Mouse (Mus musculus): Measurements from ENCODE around the gene Gm21828. TPM values are rescaled to one million over a fixed set of nuclear protein-coding genes. Genes with fewer than 3 reads are reported as not detected.
"Not testable (repeated sequence)": the region's sequence is repeated elsewhere in the genome, so short reads cannot be mapped to it uniquely, and the experiment has no call there.

Gm21828 gene
- polyA plus RNA-seq (2014; fragmentation: Nextera tagmentation; extraction: Ambion mirVana): not detected in 2 replicates

- not testable (repeated sequence) for DNase-seq (ENCODE audit: low spot score); H3K9ac ChIP-seq (ENCODE audit: low read length); H3K36me3 ChIP-seq (ENCODE audit: control insufficient read depth, insufficient read depth, low read length); H3K9me3 ChIP-seq (ENCODE audit: control insufficient read depth, low read length); H3K4me1 ChIP-seq (replicated peaks; ENCODE audit: control insufficient read depth, insufficient read depth, low read length); H3K4me2 ChIP-seq (ENCODE audit: low read depth, low read length, severe bottlenecking); H3K4me3 ChIP-seq (ENCODE audit: low read depth, low read length); H3K27me3 ChIP-seq (ENCODE audit: control insufficient read depth, insufficient read depth, low read length); ATAC-seq (replicated peaks; ENCODE audit: low FRiP score); H3K27ac ChIP-seq (ENCODE audit: low read depth, low read length)
- no CpG with 5 or more reads among the region's 3 CpGs for WGBS
Measured at GRCm38 (mm10) chrY:13223828-13224227, at the start of gene Gm21828. Gene Gm21828 (minus strand): TSS chrY:13223928.

GRCm38 (mm10) chrY:13252091-13252490 is 28.4 kb upstream of the Gm21828 start, which contains the start of the genes Gm21440 and Gm21454:
Gene Gm21440 (plus strand): TSS chrY:13252391.
Gene Gm21454 (plus strand): TSS chrY:13252442.
- not testable (repeated sequence) for H3K4me1 ChIP-seq (replicated peaks; ENCODE audit: control insufficient read depth, insufficient read depth, low read length); DNase-seq (ENCODE audit: low spot score)

More at GRCm38 (mm10) chrY:13252091-13252490, 28.4 kb upstream of the Gm21828 start, which contains the start of the genes Gm21440 and Gm21454:
- not testable (repeated sequence) for H3K9me3 ChIP-seq (ENCODE audit: control insufficient read depth, low read length); H3K9ac ChIP-seq (ENCODE audit: low read length); H3K27ac ChIP-seq (ENCODE audit: low read depth, low read length); ATAC-seq (replicated peaks; ENCODE audit: low FRiP score); H3K4me3 ChIP-seq (ENCODE audit: low read depth, low read length); H3K4me2 ChIP-seq (ENCODE audit: low read depth, low read length, severe bottlenecking); H3K27me3 ChIP-seq (ENCODE audit: control insufficient read depth, insufficient read depth, low read length); H3K36me3 ChIP-seq (ENCODE audit: control insufficient read depth, insufficient read depth, low read length)

Other genes starting within 250 kb of the Gm21828 start
- not detected in 2 replicates for gene Gm20807, start 181.0 kb downstream of the Gm21828 start, polyA plus RNA-seq (2014; fragmentation: Nextera tagmentation; extraction: Ambion mirVana)
- not detected in 2 replicates for gene Gm21891, start 90.4 kb downstream of the Gm21828 start, polyA plus RNA-seq (2014; fragmentation: Nextera tagmentation; extraction: Ambion mirVana)
- gene Gm21425, start 62.0 kb downstream of the Gm21828 start, polyA plus RNA-seq (2014; fragmentation: Nextera tagmentation; extraction: Ambion mirVana): not detected in 2 replicates
- gene Gm21440, start 28.5 kb upstream of the Gm21828 start, polyA plus RNA-seq (2014; fragmentation: Nextera tagmentation; extraction: Ambion mirVana): not detected in 2 replicates
- gene Gm21454, start 28.5 kb upstream of the Gm21828 start, polyA plus RNA-seq (2014; fragmentation: Nextera tagmentation; extraction: Ambion mirVana): not detected in 2 replicates
- gene Gm21725, start 125.1 kb upstream of the Gm21828 start, polyA plus RNA-seq (2014; fragmentation: Nextera tagmentation; extraction: Ambion mirVana): not detected in 2 replicates
- not detected in 2 replicates for gene Gm21866, start 241.7 kb upstream of the Gm21828 start, polyA plus RNA-seq (2014; fragmentation: Nextera tagmentation; extraction: Ambion mirVana)

Data from forebrain, embryonic 11.5 days (tissue).